Mouse (Mus musculus) heart, adult 2 months (tissue): ENCODE results near the gene Thg1l. TPM values are rescaled to one million over a fixed set of nuclear protein-coding genes. Genes with fewer than 3 reads are reported as not detected.

Experiments used
- DNase-seq, 2 experiments: peaks; one replicate each; pipeline ENCODE4 v3.0.0; 2021
- H3K27ac ChIP-seq: fragments of 200-600 bp; 2 replicates; pipeline ENCODE4 v1.8.1; 2022
- H3K27me3 ChIP-seq: fragments of 200-500 bp; 2 replicates; pipeline ENCODE4 v1.6.1; 2012; ENCODE audit warnings: mild to moderate bottlenecking, low read length, inconsistent platforms, mixed read lengths; ENCODE audit not compliant: control insufficient read depth, insufficient read depth
- H3K36me3 ChIP-seq: fragments of 200-500 bp; 2 replicates; pipeline ENCODE4 v1.6.1; 2012; ENCODE audit warnings: low read length, inconsistent platforms; ENCODE audit not compliant: control insufficient read depth, insufficient read depth
- H3K4me1 ChIP-seq: fragments of 200-500 bp; 2 replicates; pipeline ENCODE4 v1.6.1; 2011; ENCODE audit warnings: low read length; ENCODE audit not compliant: control insufficient read depth, insufficient read depth
- H3K4me3 ChIP-seq: fragments of 200-600 bp; 2 replicates; pipeline ENCODE4 v1.8.1; 2022
- H3K79me2 ChIP-seq: fragments of 200-500 bp; replicated peaks from 2 replicates; pipeline ENCODE4 v1.6.1; 2012; ENCODE audit warnings: mild to moderate bottlenecking, inconsistent platforms, low read length, moderate library complexity, mixed read lengths; ENCODE audit not compliant: control insufficient read depth, insufficient read depth
- H3K9ac ChIP-seq: fragments of 200-500 bp; 2 replicates; pipeline ENCODE4 v1.6.1; 2012; ENCODE audit warnings: low read depth, mild to moderate bottlenecking, control low read depth, inconsistent platforms, low read length, mixed read lengths
- CTCF ChIP-seq: fragments of 200-600 bp; IDR thresholded peaks from 2 replicates; pipeline ENCODE4 v1.8.1; 2022; ENCODE audit warnings: antibody characterized with exemption, mild to moderate bottlenecking, moderate library complexity
- EP300 ChIP-seq: fragments of 200-500 bp; IDR thresholded peaks from 2 replicates; pipeline ENCODE4 v1.6.1; 2011; ENCODE audit warnings: low read depth, low read length, control low read depth; ENCODE audit not compliant: insufficient read depth
- POLR2A ChIP-seq: fragments of 200-500 bp; IDR thresholded peaks from 2 replicates; pipeline ENCODE4 v1.6.1; 2011; ENCODE audit warnings: mild to moderate bottlenecking, low read depth, low read length, control low read depth; ENCODE audit not compliant: insufficient read depth
- WGBS: fragments of 180-500 bp; shearing (Covaris S2); methylation state at CpG from one replicate; pipeline ENCODE4 v1.1.7; 2018; 5-methylcytosine and 5-hydroxymethylcytosine counted together
- intact Hi-C: fragments of 180-260 bp; cut with DNase I; formaldehyde crosslinking; loops from one replicate; pipeline ENCODE4 v1.15.1; 2025
- long read RNA-seq: library from polyadenylated mRNA; stranded (forward); transcript quantifications from one replicate; pipeline ENCODE4 v2.0.0, GENCODE M21; 2021
- polyA plus RNA-seq: library from polyadenylated mRNA; depleted of rRNA; stranded (reverse); fragments of >200 nt; gene quantifications from 2 replicates; pipeline ENCODE4 v1.2.3, GENCODE M21; 2012; rRNA removed
- total RNA-seq, 2 experiments: library from RNA; stranded (reverse); gene quantifications; 2 replicates each; pipeline ENCODE4 v1.2.3; 2021

Gene Thg1l
- total RNA-seq = 1 to 10 TPM; 5.9 to 6.0 TPM
- 5.7 and 7.2 TPM in 2 replicates for polyA plus RNA-seq
- long read RNA-seq = 0 reads

DNA sequence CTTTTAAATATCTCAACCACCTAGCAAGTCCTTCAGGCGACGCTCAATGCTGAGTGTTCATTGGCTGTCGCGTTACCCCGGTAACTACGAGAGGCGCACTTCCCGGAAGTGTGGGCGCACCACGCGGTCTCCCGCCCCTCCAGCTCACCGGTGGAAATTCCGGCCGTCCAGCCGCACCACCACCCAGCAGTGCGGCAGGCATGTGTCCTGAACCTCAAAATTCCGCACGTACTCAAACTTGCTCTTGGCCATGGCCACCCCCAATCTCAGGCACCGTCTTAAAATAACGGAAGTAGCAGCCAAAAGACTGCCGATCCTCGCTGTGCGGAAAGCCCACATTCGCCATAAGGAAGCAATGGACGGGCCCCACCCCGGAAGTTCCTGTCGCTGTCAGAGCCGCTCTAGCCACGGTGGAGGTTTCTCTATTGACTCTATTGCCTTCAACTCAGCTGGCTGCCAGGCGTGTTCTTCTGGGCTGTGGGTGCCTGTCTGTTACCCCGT lies at the start of gene Thg1l:
Thg1l (minus strand) TSS at position 368 of the 501 bp plus-strand sequence.
- Histone ChIP-seq H3K79me2 (no peaks in the 10 kb centered on the region), H3K27me3 (no peaks in the 10 kb centered on the region), H3K36me3 (no peaks in the 10 kb centered on the region), H3K9ac (peak within 1 kb of the TSS; percentile 73), H3K4me3 (peak within 1 kb of the TSS; percentile 72), H3K27ac (peak within 1 kb of the TSS; percentile 91), H3K4me1 (no peaks in the 10 kb centered on the region)
- peak; percentile 92 to 95 for DNase-seq
- TF ChIP-seq EP300 (peak; percentile 62; the same call in 1 of the 2 replicates), CTCF (no peak)
- intact Hi-C loops = loop anchor here (10.0 kb wide), 1 partner anchor 480 kb away; the partner anchor contains the start of gene Med7
- under 1% methylated on average over 32 of the region's 32 CpGs for WGBS

- 46% methylated on average over 13 of the region's 13 CpGs for WGBS
- no peak for TF ChIP-seq CTCF
- TF ChIP-seq POLR2A = no peak
- TF ChIP-seq EP300 = no peak
- no peak overlapping the region for H3K27ac ChIP-seq
- H3K9ac ChIP-seq = no peak overlapping the region
- intact Hi-C loops = no loop called here
- no peaks in the 10 kb centered on the region for H3K27me3 ChIP-seq
- H3K36me3 ChIP-seq = no peaks in the 10 kb centered on the region
- H3K79me2 ChIP-seq = no peaks in the 10 kb centered on the region
- no peak overlapping the region for H3K4me3 ChIP-seq
- no peak for DNase-seq
- H3K4me1 ChIP-seq = no peaks in the 10 kb centered on the region
These were observed 36.8 kb upstream of the Thg1l start for GRCm38 (mm10) chr11:45992087-45992486.

- H3K27me3 ChIP-seq = no peaks in the 10 kb centered on the region
- intact Hi-C loops = no loop called here
- DNase-seq = peak; percentile 5 to 23
These were observed 36.3 kb upstream of the Thg1l start for GRCm38 (mm10) chr11:45991604-45992003.

DNA sequence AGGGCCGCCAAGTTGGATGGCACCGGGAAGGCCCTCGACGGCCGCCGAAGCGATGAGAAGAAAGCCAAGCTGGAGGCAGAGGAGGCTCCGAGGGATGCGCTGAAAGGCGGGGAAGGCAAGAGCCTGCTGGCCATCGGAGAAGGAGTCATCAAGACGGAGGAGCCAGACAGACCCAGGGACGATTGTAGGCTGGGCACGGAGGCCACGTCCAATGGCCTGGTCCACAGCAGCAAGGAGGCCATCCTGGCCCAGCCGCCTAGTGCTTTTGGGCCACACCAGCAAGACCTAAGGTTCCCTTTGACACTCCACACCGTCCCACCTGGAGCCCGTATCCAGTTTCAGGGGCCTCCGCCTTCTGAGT lies 25.6 kb upstream of the Thg1l start:
- Histone ChIP-seq H3K9ac (peak overlapping the region; percentile 94), H3K4me1 (no peaks in the 10 kb centered on the region), H3K36me3 (no peaks in the 10 kb centered on the region), H3K79me2 (no peaks in the 10 kb centered on the region), H3K27ac (no peak overlapping the region; the same call in 1 of the 2 replicates), H3K27me3 (no peaks in the 10 kb centered on the region), H3K4me3 (peak overlapping the region; percentile 54)
- no peak for TF ChIP-seq CTCF
- DNase-seq = no peak
- WGBS = 43% methylated on average over 19 of the region's 19 CpGs
- intact Hi-C loops = no loop called here

More at GRCm38 (mm10) chr11:45991604-45992003, 36.3 kb upstream of the Thg1l start:
- no peak for TF ChIP-seq POLR2A
- TF ChIP-seq CTCF = no peak
- TF ChIP-seq EP300 = no peak
- H3K9ac ChIP-seq = no peak overlapping the region
- H3K27ac ChIP-seq = no peak overlapping the region
- H3K36me3 ChIP-seq = no peaks in the 10 kb centered on the region
- no peaks in the 10 kb centered on the region for H3K4me1 ChIP-seq
- WGBS = 8% methylated on average over 16 of the region's 16 CpGs
- H3K4me3 ChIP-seq = no peak overlapping the region
- H3K79me2 ChIP-seq = no peaks in the 10 kb centered on the region

- H3K27ac ChIP-seq = no peak within 1 kb of the TSS; the same call in 1 of the 2 replicates
These were observed 24.9 kb upstream of the Thg1l start, which contains the start of gene Sox30 for GRCm38 (mm10) chr11:45979946-45980892. Gene Sox30, plus strand, starts transcription at chr11:45980310.

DNA sequence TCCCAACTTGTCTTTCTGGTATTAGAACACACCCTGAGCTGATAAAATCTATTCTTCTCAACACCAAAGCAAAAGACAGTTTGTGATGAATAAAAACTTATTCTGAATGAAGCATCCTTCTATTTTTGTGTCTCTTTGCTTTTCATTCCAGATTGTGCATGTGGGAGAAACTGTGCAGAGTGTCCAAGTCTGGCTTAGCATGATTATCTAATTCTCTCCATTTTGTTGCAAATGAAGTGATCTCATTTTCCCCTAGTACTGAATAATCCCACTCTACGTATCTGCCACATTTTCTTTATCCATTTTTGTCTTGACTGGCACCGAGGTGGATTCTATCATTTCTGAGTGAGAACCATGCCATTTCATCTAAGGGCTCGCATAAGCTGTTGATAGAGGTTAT lies 20.8 kb upstream of the Thg1l start:
- Histone ChIP-seq H3K79me2 (no peaks in the 10 kb centered on the region), H3K27me3 (no peaks in the 10 kb centered on the region), H3K4me3 (no peak overlapping the region), H3K27ac (no peak overlapping the region), H3K36me3 (no peaks in the 10 kb centered on the region), H3K4me1 (no peaks in the 10 kb centered on the region; the same call in 1 of the 2 replicates), H3K9ac (no peak overlapping the region)
- intact Hi-C loops = no loop called here
- WGBS = 79% methylated on average over 3 of the region's 3 CpGs
- DNase-seq = no peak
- TF ChIP-seq EP300 = no peak
- no peak for TF ChIP-seq CTCF
- no peak for TF ChIP-seq POLR2A

More at GRCm38 (mm10) chr11:45979946-45980892, 24.9 kb upstream of the Thg1l start, which contains the start of gene Sox30:
- TF ChIP-seq CTCF (peak; percentile 21), EP300 (no peak), POLR2A (no peak)
- DNase-seq = peak; percentile 66 to 69
- Histone ChIP-seq H3K27me3 (no peaks in the 10 kb centered on the region), H3K36me3 (no peaks in the 10 kb centered on the region), H3K79me2 (no peaks in the 10 kb centered on the region), H3K4me3 (peak within 1 kb of the TSS; percentile 54), H3K4me1 (no peaks in the 10 kb centered on the region), H3K9ac (peak within 1 kb of the TSS; percentile 94)
- 9% methylated on average over 85 of the region's 115 CpGs for WGBS
- intact Hi-C loops = no loop called here
